Mouse (Mus musculus): ENCODE data around the gene Nfe2l1. TPM values are rescaled to one million over a fixed set of nuclear protein-coding genes. Genes with fewer than 3 reads are reported as not detected.
"Not testable (repeated sequence)": the region's sequence is repeated elsewhere in the genome, so short reads cannot be mapped to it uniquely, and the experiment has no call there.

Nfe2l1 gene
- polyA plus RNA-seq, 1 experiment from 2014 or later, result 28.0 TPM

DNA sequence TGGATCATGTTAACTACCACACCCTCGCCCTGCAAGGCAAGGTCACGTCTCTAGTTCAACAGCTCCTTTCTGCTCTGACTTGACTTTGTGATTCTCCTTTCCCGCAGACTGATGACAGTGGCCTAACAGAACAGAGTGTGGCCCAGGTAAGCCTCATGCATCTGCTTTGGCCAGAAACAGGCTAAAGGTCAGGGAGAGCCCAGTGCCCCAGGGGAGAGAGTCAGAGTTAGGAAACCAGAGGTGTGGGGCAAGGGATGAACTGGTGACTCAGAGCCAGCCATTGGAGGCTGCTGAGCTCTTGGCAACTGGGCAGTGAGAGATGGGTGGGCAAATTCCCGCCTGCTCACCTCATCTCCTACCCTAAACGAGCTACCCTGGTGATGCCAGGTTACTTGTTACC lies 27.7 kb upstream of the Nfe2l1 start:
- DNase-seq (ENCODE audit: low spot score), result no peak
- H3K4me2 ChIP-seq (ENCODE audit: low read length), result no peak overlapping the region
- 82% methylated on average over 5 of the region's 5 CpGs for WGBS

GRCm38 (mm10) chr11:96849681-96850467 lies 20.1 kb upstream of the Nfe2l1 start, which contains the start of gene Copz2:
Copz2 (plus strand) TSS chr11:96849870.
- Histone ChIP-seq H3K27ac (ENCODE audit: low read depth, low read length) (no peak within 1 kb of the TSS), H3K4me3 (ENCODE audit: low read depth, low read length) (peak within 1 kb of the TSS; percentile 33), H3K9ac (ENCODE audit: low read length) (peak within 1 kb of the TSS; percentile 61), H3K9me3 (replicated peaks; ENCODE audit: control insufficient read depth, low read length) (no peaks in the 10 kb centered on the region), H3K4me1 (ENCODE audit: control insufficient read depth, insufficient read depth, low read length) (peaks cover 6% of the 10 kb centered on the region; the same call in 1 of the 2 replicates), H3K4me2 (ENCODE audit: low read length) (peak within 1 kb of the TSS; percentile 64), H3K36me3 (ENCODE audit: control insufficient read depth, insufficient read depth, low read length) (no peaks in the 10 kb centered on the region), H3K27me3 (replicated peaks; ENCODE audit: control insufficient read depth, insufficient read depth, low read length) (peaks cover 14% of the 10 kb centered on the region; the same call in 1 of the 2 replicates)
- 2% methylated on average over 59 of the region's 60 CpGs for WGBS
- ATAC-seq, result peak; percentile 40; the same call in 1 of the 2 replicates
- DNase-seq (ENCODE audit: low spot score), result no peak

More for the DNA sequence above, 27.7 kb upstream of the Nfe2l1 start:
- H3K4me1 ChIP-seq (ENCODE audit: control insufficient read depth, insufficient read depth, low read length), result 0 out of 2 replicates have a peak, but pooled peaks cover 3% of the 10 kb centered on the region
- no peak overlapping the region for H3K27ac ChIP-seq (ENCODE audit: low read depth, low read length)
- H3K4me3 ChIP-seq (ENCODE audit: low read depth, low read length), result no peak overlapping the region
- H3K9me3 ChIP-seq (replicated peaks; ENCODE audit: control insufficient read depth, low read length), result no peaks in the 10 kb centered on the region
- ATAC-seq, result no peak
- H3K27me3 ChIP-seq (replicated peaks; ENCODE audit: control insufficient read depth, insufficient read depth, low read length), result no peaks in the 10 kb centered on the region
- no peaks in the 10 kb centered on the region for H3K36me3 ChIP-seq (ENCODE audit: control insufficient read depth, insufficient read depth, low read length)
- no peak overlapping the region for H3K9ac ChIP-seq (ENCODE audit: low read length)

DNA sequence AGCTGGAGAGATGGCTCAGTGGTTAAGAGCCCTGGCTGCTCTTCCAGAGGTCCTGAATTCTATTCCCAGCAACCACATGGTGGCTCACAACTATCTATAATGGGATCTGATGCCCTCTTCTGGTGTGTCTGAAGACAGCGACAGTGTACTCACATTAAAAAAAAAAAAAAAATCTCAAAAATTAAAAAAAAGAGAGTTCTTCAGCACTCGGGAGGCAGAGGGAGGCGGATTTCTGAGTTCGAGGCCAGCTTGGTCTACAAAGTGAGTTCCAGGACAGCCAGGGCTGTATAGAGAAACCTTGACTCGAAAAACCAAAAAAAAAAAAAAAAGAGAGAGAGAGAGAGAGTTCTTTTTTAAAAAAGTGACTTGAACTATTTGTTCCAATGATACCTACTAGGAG lies 19.4 kb upstream of the Nfe2l1 start:
- peaks cover 14% of the 10 kb centered on the region; the same call in 1 of the 2 replicates for H3K27me3 ChIP-seq (replicated peaks; ENCODE audit: control insufficient read depth, insufficient read depth, low read length)
- WGBS, result 71% methylated on average over 5 of the region's 5 CpGs
- not testable (repeated sequence) for H3K27ac ChIP-seq (ENCODE audit: low read depth, low read length)

DNA sequence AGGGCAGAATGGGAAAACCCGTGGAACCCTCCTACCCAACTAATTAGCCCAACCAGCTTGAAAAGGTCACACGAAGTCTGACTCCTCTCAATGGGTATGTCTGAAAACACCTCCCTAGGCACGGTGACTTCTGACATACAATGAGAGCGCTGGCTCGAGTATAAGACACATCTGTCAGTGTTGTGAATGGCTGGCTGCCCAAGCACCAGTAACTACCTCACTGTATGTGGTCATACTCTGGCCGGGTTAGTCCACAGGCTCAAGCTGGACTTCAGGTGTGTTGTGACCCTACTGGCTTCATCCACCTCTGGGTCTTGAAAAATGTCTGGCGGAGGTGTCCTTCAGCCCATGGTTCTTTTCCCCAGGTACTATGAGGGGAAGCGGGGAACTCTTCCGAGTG lies 18.9 kb upstream of the Nfe2l1 start:
- Histone ChIP-seq H3K36me3 (ENCODE audit: control insufficient read depth, insufficient read depth, low read length) (no peaks in the 10 kb centered on the region), H3K27me3 (replicated peaks; ENCODE audit: control insufficient read depth, insufficient read depth, low read length) (peaks cover 14% of the 10 kb centered on the region; the same call in 1 of the 2 replicates), H3K4me2 (ENCODE audit: low read length) (no peak overlapping the region), H3K27ac (ENCODE audit: low read depth, low read length) (no peak overlapping the region), H3K4me1 (ENCODE audit: control insufficient read depth, insufficient read depth, low read length) (peaks cover 6% of the 10 kb centered on the region; the same call in 1 of the 2 replicates), H3K9me3 (replicated peaks; ENCODE audit: control insufficient read depth, low read length) (no peaks in the 10 kb centered on the region), H3K9ac (ENCODE audit: low read length) (no peak overlapping the region), H3K4me3 (ENCODE audit: low read depth, low read length) (no peak overlapping the region)
- DNase-seq (ENCODE audit: low spot score) (no peak), ATAC-seq (no peak)
- 52% methylated on average over 9 of the region's 9 CpGs for WGBS

More for the DNA sequence above, 19.4 kb upstream of the Nfe2l1 start:
- not testable (repeated sequence) for H3K9ac ChIP-seq (ENCODE audit: low read length); DNase-seq (ENCODE audit: low spot score); H3K4me1 ChIP-seq (ENCODE audit: control insufficient read depth, insufficient read depth, low read length); H3K36me3 ChIP-seq (ENCODE audit: control insufficient read depth, insufficient read depth, low read length); H3K9me3 ChIP-seq (replicated peaks; ENCODE audit: control insufficient read depth, low read length); ATAC-seq; H3K4me3 ChIP-seq (ENCODE audit: low read depth, low read length)
- peak overlapping the region; percentile 64; the same call in 1 of the 2 replicates for H3K4me2 ChIP-seq (ENCODE audit: low read length)

DNA sequence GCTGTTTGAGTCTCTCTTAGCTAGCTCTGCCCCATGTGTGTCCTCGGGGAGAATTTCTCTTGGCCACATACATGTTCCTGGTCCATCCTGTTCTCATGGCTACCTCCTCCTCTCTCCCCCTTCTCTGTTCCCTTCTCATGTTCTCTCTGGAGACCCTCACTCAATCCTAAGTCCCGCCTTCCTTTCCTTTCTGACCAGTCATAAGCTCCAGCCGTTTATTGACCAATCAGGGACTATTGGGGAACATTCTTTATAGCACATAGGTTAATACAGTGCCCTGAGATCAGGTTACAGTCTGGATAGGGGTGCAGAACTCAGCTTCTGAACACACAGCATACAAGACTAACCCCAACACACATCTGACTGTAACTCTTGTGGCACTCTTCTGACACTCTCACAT lies 17.5 kb upstream of the Nfe2l1 start:
- Histone ChIP-seq H3K9ac (ENCODE audit: low read length) (no peak overlapping the region), H3K27ac (ENCODE audit: low read depth, low read length) (no peak overlapping the region), H3K36me3 (ENCODE audit: control insufficient read depth, insufficient read depth, low read length) (no peaks in the 10 kb centered on the region), H3K4me1 (ENCODE audit: control insufficient read depth, insufficient read depth, low read length) (peaks cover 6% of the 10 kb centered on the region; the same call in 1 of the 2 replicates), H3K4me3 (ENCODE audit: low read depth, low read length) (no peak overlapping the region), H3K27me3 (replicated peaks; ENCODE audit: control insufficient read depth, insufficient read depth, low read length) (peaks cover 14% of the 10 kb centered on the region; the same call in 1 of the 2 replicates), H3K4me2 (ENCODE audit: low read length) (no peak overlapping the region), H3K9me3 (replicated peaks; ENCODE audit: control insufficient read depth, low read length) (no peaks in the 10 kb centered on the region)
- 48% methylated on average over 3 of the region's 3 CpGs for WGBS
- no peak for ATAC-seq
- no peak for DNase-seq (ENCODE audit: low spot score)

GRCm38 (mm10) chr11:96843627-96844026 lies 13.9 kb upstream of the Nfe2l1 start:
- no peak overlapping the region for H3K4me2 ChIP-seq (ENCODE audit: low read length)
- no peaks in the 10 kb centered on the region for H3K36me3 ChIP-seq (ENCODE audit: control insufficient read depth, insufficient read depth, low read length)
- H3K4me1 ChIP-seq (ENCODE audit: control insufficient read depth, insufficient read depth, low read length), result no peaks in the 10 kb centered on the region
- no peak overlapping the region for H3K9ac ChIP-seq (ENCODE audit: low read length)
- no peak overlapping the region for H3K4me3 ChIP-seq (ENCODE audit: low read depth, low read length)
- WGBS, result 56% methylated on average over 3 of the region's 3 CpGs
- H3K27ac ChIP-seq (ENCODE audit: low read depth, low read length), result no peak overlapping the region
- DNase-seq (ENCODE audit: low spot score) (no peak), ATAC-seq (no peak)
- no peaks in the 10 kb centered on the region for H3K27me3 ChIP-seq (replicated peaks; ENCODE audit: control insufficient read depth, insufficient read depth, low read length)
- H3K9me3 ChIP-seq (replicated peaks; ENCODE audit: control insufficient read depth, low read length), result no peaks in the 10 kb centered on the region

DNA sequence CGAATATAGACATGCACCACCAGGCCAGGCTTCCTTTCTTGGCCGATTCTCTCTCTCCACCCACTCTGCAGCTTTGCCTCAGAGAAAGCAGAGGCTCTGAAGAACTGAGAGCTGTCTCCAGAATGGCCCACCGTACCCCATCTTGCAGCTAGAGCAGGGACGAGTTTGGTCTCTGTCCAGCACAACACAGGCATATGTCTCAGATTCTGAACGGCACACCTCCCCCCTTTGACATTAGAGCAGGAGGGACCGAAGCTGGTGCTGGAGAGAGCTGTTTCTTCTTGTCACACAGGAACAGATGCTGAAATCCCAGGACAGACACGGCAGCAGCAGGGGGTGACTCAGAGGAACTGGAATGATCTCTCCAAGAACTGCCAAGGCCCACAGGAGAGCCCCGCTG lies 10.5 kb upstream of the Nfe2l1 start:
- H3K4me2 ChIP-seq (ENCODE audit: low read length), result no peak overlapping the region
- no peak overlapping the region for H3K27ac ChIP-seq (ENCODE audit: low read depth, low read length)
- 39% methylated on average over 8 of the region's 8 CpGs for WGBS
- H3K36me3 ChIP-seq (ENCODE audit: control insufficient read depth, insufficient read depth, low read length), result no peaks in the 10 kb centered on the region
- no peaks in the 10 kb centered on the region for H3K9me3 ChIP-seq (replicated peaks; ENCODE audit: control insufficient read depth, low read length)
- no peak overlapping the region for H3K4me3 ChIP-seq (ENCODE audit: low read depth, low read length)
- H3K4me1 ChIP-seq (ENCODE audit: control insufficient read depth, insufficient read depth, low read length), result no peaks in the 10 kb centered on the region
- ATAC-seq, result no peak
- DNase-seq (ENCODE audit: low spot score), result no peak
- no peak overlapping the region for H3K9ac ChIP-seq (ENCODE audit: low read length)
- no peaks in the 10 kb centered on the region for H3K27me3 ChIP-seq (replicated peaks; ENCODE audit: control insufficient read depth, insufficient read depth, low read length)

DNA sequence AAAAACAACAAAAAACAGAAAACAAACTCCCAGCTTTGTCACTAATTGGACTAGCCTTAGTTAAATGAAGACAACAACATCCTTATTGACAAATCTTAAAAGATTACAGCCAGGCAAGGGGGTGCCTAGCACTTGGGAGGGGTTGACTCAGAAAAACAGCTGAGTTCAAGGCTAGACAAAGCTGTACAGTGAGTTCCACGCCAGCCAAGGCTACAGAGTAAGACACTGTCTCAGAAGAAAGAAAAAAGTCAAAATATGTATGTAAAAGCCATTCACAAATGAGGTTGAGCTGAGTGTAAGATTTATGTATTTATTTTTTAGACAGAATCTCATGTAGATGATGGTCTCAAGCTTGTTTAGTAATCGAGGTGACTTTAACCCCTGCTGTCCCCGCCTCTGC lies 10.1 kb upstream of the Nfe2l1 start:
- no peak overlapping the region for H3K4me3 ChIP-seq (ENCODE audit: low read depth, low read length)
- H3K36me3 ChIP-seq (ENCODE audit: control insufficient read depth, insufficient read depth, low read length), result no peaks in the 10 kb centered on the region
- DNase-seq (ENCODE audit: low spot score) (no peak), ATAC-seq (no peak)
- H3K27me3 ChIP-seq (replicated peaks; ENCODE audit: control insufficient read depth, insufficient read depth, low read length), result no peaks in the 10 kb centered on the region
- no peaks in the 10 kb centered on the region for H3K9me3 ChIP-seq (replicated peaks; ENCODE audit: control insufficient read depth, low read length)
- 66% methylated on average over 3 of the region's 3 CpGs for WGBS
- H3K4me1 ChIP-seq (ENCODE audit: control insufficient read depth, insufficient read depth, low read length), result no peaks in the 10 kb centered on the region
- H3K27ac ChIP-seq (ENCODE audit: low read depth, low read length), result no peak overlapping the region
- H3K4me2 ChIP-seq (ENCODE audit: low read length), result no peak overlapping the region
- H3K9ac ChIP-seq (ENCODE audit: low read length), result no peak overlapping the region

GRCm38 (mm10) chr11:96839428-96839827 lies 9.7 kb upstream of the Nfe2l1 start:
- WGBS, result 71% methylated on average over 7 of the region's 7 CpGs
- no peak overlapping the region for H3K4me3 ChIP-seq (ENCODE audit: low read depth, low read length)
- H3K9me3 ChIP-seq (replicated peaks; ENCODE audit: control insufficient read depth, low read length), result no peaks in the 10 kb centered on the region
- no peak overlapping the region for H3K27ac ChIP-seq (ENCODE audit: low read depth, low read length)
- ATAC-seq (no peak), DNase-seq (ENCODE audit: low spot score) (no peak)
- H3K4me1 ChIP-seq (ENCODE audit: control insufficient read depth, insufficient read depth, low read length), result no peaks in the 10 kb centered on the region
- no peaks in the 10 kb centered on the region for H3K27me3 ChIP-seq (replicated peaks; ENCODE audit: control insufficient read depth, insufficient read depth, low read length)
- no peak overlapping the region for H3K4me2 ChIP-seq (ENCODE audit: low read length)
- no peaks in the 10 kb centered on the region for H3K36me3 ChIP-seq (ENCODE audit: control insufficient read depth, insufficient read depth, low read length)
- no peak overlapping the region for H3K9ac ChIP-seq (ENCODE audit: low read length)
